Mouse (Mus musculus) C2C12 (cell line): ENCODE data around the gene Hypm.

Experiments used
- CEBPB ChIP-seq: IDR thresholded peaks from one replicate; pipeline ENCODE4 v1.6.1; 2011; ENCODE audit warnings: low read depth, mild to moderate bottlenecking, control low read depth, moderate library complexity
- CTCF ChIP-seq: IDR thresholded peaks from one replicate; pipeline ENCODE4 v1.5.1; 2011; ENCODE audit not compliant: control insufficient read depth, insufficient read depth, insufficient read length
- MAX ChIP-seq: IDR thresholded peaks from one replicate; pipeline ENCODE4 v1.6.1; 2011; ENCODE audit warnings: mild to moderate bottlenecking, control low read depth
- MYOD1 ChIP-seq: IDR thresholded peaks from one replicate; pipeline ENCODE4 v1.6.1; 2011; ENCODE audit warnings: low read depth; ENCODE audit not compliant: control insufficient read depth, insufficient read length
- MYOG ChIP-seq: IDR thresholded peaks from one replicate; pipeline ENCODE4 v1.6.1; 2011; ENCODE audit not compliant: control insufficient read depth, insufficient read length; ENCODE audit errors: extremely low read depth
- USF1 ChIP-seq: IDR thresholded peaks from one replicate; pipeline ENCODE4 v1.6.1; 2011; ENCODE audit warnings: low read depth, mild to moderate bottlenecking, control low read depth, moderate library complexity

DNA sequence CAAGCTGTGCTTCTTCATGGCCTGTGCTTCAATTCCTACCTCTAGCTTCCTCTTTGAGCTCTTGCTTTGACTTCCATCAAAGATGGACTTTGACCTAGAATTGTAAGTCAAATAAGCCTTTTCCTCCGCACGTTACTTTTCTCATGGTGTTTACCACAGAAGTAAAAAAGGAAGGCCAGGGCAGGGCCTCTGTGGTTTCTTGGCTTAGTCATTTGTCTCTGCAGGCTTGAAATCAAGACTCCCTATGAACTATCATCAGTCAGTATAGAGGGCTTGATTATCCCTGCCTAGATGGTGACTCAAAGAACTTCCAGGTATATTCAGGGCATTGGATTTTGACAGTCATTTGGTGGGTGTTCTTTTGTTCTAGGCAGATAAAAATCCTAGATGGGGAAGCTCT, 28.8 kb downstream of the Hypm start:
- TF ChIP-seq CTCF (no peak), CEBPB (no peak), MYOD1 (no peak), USF1 (no peak), MAX (no peak), MYOG (no peak)
